Mouse (Mus musculus) forebrain, embryonic 13.5 days (tissue): Measurements from ENCODE around the gene Spata16. TPM values are rescaled to one million over a fixed set of nuclear protein-coding genes. Genes with fewer than 3 reads are reported as not detected.

Experiments used
- ATAC-seq: fragments of 200-750 bp; cut with Nextera tagmentation; 2 replicates; pipeline ENCODE4 v1.8.0; 2017
- H3K27ac ChIP-seq: fragments of 300-500 bp; sonication (generic); 2 replicates; pipeline ENCODE4 v1.5.1; 2015; ENCODE audit warnings: inconsistent platforms, mild to moderate bottlenecking, moderate library complexity
- H3K27me3 ChIP-seq: fragments of 300-500 bp; sonication (generic); 2 replicates; pipeline ENCODE4 v1.6.1; 2015; ENCODE audit warnings: mild to moderate bottlenecking, inconsistent platforms
- H3K36me3 ChIP-seq: fragments of 300-500 bp; sonication (generic); 2 replicates; pipeline ENCODE4 v1.6.1; 2015; ENCODE audit warnings: mild to moderate bottlenecking, inconsistent platforms; ENCODE audit not compliant: poor library complexity, severe bottlenecking
- H3K4me1 ChIP-seq: fragments of 300-500 bp; sonication (generic); 2 replicates; pipeline ENCODE4 v1.6.1; 2015; ENCODE audit warnings: inconsistent platforms
- H3K4me2 ChIP-seq: fragments of 300-500 bp; sonication (generic); 2 replicates; pipeline ENCODE4 v1.6.1; 2015; ENCODE audit warnings: inconsistent platforms, mild to moderate bottlenecking, moderate library complexity
- H3K4me3 ChIP-seq: fragments of 300-500 bp; sonication (generic); 2 replicates; pipeline ENCODE4 v1.5.1; 2015; ENCODE audit warnings: mild to moderate bottlenecking, inconsistent platforms
- H3K9ac ChIP-seq: fragments of 300-500 bp; sonication (generic); 2 replicates; pipeline ENCODE4 v1.6.1; 2015; ENCODE audit warnings: mild to moderate bottlenecking, inconsistent platforms
- H3K9me3 ChIP-seq: fragments of 300-500 bp; sonication (generic); replicated peaks from 2 replicates; pipeline ENCODE4 v1.6.1; 2016; ENCODE audit warnings: inconsistent platforms
- WGBS: fragments of 180-500 bp; shearing (Covaris S2); methylation state at CpG from one replicate; pipeline ENCODE4 v1.1.7; 2015; 5-methylcytosine and 5-hydroxymethylcytosine counted together
- polyA plus RNA-seq: library from polyadenylated mRNA; unstranded; fragments of >200 nt; fragmentation: Nextera tagmentation; extraction: Ambion mirVana; gene quantifications from 2 replicates; pipeline ENCODE4 v1.2.1, GENCODE M21; 2015

Gene Spata16
- polyA plus RNA-seq, 1 experiment from 2014 or later, result not detected

DNA sequence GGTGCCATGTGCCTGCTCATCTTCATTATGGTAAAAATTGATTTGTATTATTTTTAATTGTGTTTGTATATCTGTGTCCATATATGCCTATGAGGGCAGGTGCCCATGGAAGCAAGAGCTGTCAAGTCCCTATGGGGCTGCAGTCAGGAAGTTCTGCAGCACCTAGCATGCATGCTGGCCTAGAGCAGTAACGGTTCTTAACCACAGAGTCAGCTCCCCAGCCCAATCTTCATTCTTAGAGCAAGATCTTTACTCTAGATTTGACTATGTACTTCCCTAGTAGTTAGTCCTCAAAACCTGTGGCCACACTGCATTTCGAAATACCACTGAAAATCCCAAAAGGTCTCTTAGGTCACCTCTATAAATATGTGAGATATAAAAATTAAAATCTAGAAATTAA is 113.1 kb downstream of the Spata16 start:
- no peak overlapping the region for H3K9ac ChIP-seq
- H3K27ac ChIP-seq, result no peak overlapping the region
- H3K9me3 ChIP-seq, result no peaks in the 10 kb centered on the region
- no peaks in the 10 kb centered on the region for H3K4me1 ChIP-seq
- H3K36me3 ChIP-seq, result no peaks in the 10 kb centered on the region
- ATAC-seq, result no peak
- H3K4me3 ChIP-seq, result no peak overlapping the region
- no peaks in the 10 kb centered on the region for H3K27me3 ChIP-seq
- no peak overlapping the region for H3K4me2 ChIP-seq
- 87% methylated on average over 2 of the region's 2 CpGs for WGBS

- Histone ChIP-seq H3K4me1 (no peaks in the 10 kb centered on the region), H3K27ac (no peak overlapping the region), H3K27me3 (no peaks in the 10 kb centered on the region), H3K4me2 (no peak overlapping the region), H3K9me3 (no peaks in the 10 kb centered on the region), H3K4me3 (no peak overlapping the region), H3K9ac (no peak overlapping the region), H3K36me3 (no peaks in the 10 kb centered on the region)
- no peak for ATAC-seq
- WGBS, result 87% methylated on average over 6 of the region's 6 CpGs
These were observed 115.0 kb downstream of the Spata16 start for GRCm38 (mm10) chr3:26752441-26752840.

DNA sequence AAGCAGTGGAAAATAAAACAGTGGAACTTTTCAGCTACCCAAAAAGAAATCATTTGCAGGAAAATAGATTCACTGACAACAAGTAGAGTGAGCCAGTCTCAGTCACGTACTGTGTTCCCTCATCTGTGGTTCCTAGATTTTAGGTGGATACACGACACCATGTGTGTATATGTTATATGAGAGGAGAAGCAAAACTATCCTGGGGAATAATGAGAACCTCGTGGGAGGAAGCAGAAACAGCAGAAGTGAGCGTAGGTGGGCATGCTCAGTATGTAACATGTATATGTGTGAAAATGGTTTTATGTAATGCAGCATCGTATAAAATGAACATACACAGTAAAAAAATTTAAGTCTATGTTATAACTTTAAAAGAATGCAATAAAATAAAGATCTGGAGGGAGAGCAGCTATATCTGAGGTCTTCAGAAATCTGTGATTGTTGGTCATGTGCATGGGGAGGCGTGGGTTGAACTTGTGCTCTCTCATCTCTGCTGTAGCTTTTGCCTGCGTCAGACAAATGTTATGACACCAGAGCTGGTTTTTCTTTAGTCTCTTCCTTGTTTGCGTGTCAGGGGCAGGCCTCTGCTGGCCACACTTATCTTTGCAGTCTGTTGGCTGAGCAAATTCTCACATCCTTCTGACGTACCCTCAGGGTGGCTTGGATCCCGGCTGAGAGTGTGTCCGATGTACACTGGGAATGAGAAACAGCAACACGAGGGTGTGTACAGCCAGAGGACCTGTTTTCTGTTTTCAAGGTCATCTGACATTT is 156.1 kb downstream of the Spata16 start:
- no peak for ATAC-seq
- no peaks in the 10 kb centered on the region for H3K9me3 ChIP-seq
- 84% methylated on average over 12 of the region's 12 CpGs for WGBS
- H3K27ac ChIP-seq, result no peak overlapping the region
- no peak overlapping the region for H3K9ac ChIP-seq
- H3K27me3 ChIP-seq, result no peaks in the 10 kb centered on the region
- H3K4me3 ChIP-seq, result no peak overlapping the region
- H3K36me3 ChIP-seq, result no peaks in the 10 kb centered on the region
- peaks cover 4% of the 10 kb centered on the region for H3K4me1 ChIP-seq
- no peak overlapping the region for H3K4me2 ChIP-seq

DNA sequence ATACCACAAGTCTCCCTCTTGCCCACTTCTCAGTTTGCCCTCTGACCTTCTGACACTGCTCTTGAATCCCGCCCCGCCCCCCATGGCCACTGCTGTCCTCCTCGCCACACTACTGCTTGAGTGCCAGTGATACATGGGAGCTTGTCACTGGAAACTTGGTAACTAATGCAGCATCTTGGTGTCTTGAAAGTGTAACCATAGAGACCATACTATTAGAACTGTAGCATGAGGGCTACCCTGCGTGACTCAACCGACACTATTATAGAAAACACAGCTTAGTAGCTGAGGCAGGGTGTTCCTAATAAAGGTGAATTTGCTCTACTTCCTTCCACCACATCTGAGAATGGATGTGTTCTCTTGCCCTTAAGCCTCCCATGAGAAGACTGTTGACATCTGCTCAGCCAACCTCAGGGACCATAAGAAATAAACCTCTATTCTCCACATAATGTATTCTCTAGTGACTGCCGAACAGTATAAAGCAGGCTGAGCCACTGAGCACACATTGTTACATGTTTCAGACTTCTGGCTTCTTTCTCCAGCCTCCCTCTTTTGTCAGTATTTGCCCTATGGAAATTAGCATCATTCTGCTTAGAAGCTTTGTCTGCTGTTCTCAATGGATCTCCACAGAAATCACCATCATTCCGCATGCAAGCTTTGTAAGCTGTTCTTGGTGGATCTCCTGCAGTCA is 158.6 kb downstream of the Spata16 start:
- Histone ChIP-seq H3K4me3 (no peak overlapping the region), H3K27me3 (no peaks in the 10 kb centered on the region), H3K36me3 (no peaks in the 10 kb centered on the region), H3K9me3 (no peaks in the 10 kb centered on the region), H3K4me2 (no peak overlapping the region), H3K9ac (no peak overlapping the region), H3K27ac (no peak overlapping the region), H3K4me1 (peaks cover 4% of the 10 kb centered on the region)
- WGBS, result 58% methylated on average over 7 of the region's 7 CpGs
- no peak for ATAC-seq

DNA sequence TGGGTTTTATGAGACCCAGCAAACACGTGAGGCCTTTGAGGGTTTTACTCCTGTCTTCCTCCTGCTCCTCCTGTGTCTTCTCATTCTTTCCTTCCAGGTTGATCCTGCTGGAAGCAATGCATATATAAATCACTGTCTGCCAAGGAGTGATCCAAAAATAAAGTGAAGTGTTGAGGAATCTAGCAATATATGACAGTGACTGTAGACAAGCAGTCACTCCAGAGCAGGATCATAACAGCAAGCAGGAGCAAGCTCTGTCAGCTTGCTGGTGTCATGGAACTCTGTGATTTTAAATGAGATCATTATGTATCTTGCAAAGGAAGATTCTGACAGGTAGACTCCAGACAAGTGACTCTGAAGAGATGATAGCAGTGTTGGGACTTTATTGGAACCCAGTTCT is 159.5 kb downstream of the Spata16 start:
- no peak overlapping the region for H3K27ac ChIP-seq
- ATAC-seq, result no peak
- no peaks in the 10 kb centered on the region for H3K36me3 ChIP-seq
- H3K4me2 ChIP-seq, result no peak overlapping the region
- H3K27me3 ChIP-seq, result no peaks in the 10 kb centered on the region
- no peak overlapping the region for H3K9ac ChIP-seq
- peaks cover 4% of the 10 kb centered on the region for H3K4me1 ChIP-seq
- no peaks in the 10 kb centered on the region for H3K9me3 ChIP-seq
- 78% methylated on average over 1 of the region's 1 CpGs for WGBS
- no peak overlapping the region for H3K4me3 ChIP-seq

DNA sequence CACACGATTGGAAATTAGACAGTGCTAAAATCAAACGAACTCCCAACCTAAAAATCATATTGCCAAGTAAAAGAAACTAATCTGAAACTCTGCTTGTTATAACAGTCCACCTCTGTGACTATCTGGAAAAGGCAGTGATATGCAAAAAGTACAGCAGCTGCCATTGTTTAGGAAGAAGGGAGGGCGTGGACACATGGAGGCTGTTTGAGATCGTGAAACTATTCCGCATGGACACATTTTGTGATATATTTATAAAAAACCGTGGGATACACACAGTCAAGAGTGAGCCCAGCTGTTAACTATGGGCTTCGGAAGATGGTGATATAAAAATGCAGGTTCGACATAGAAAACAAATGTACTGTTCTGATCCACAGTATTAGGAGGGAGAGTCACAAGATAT is 176.9 kb downstream of the Spata16 start:
- WGBS, result 90% methylated on average over 8 of the region's 8 CpGs
- H3K4me1 ChIP-seq, result no peaks in the 10 kb centered on the region
- H3K27ac ChIP-seq, result no peak overlapping the region
- H3K36me3 ChIP-seq, result no peaks in the 10 kb centered on the region
- H3K9me3 ChIP-seq, result no peaks in the 10 kb centered on the region
- no peaks in the 10 kb centered on the region for H3K27me3 ChIP-seq
- H3K4me3 ChIP-seq, result no peak overlapping the region
- no peak for ATAC-seq
- H3K4me2 ChIP-seq, result no peak overlapping the region
- H3K9ac ChIP-seq, result no peak overlapping the region

- no peaks in the 10 kb centered on the region for H3K4me1 ChIP-seq
- H3K36me3 ChIP-seq, result no peaks in the 10 kb centered on the region
- H3K27me3 ChIP-seq, result no peaks in the 10 kb centered on the region
- H3K4me3 ChIP-seq, result no peak overlapping the region
- no peak overlapping the region for H3K9ac ChIP-seq
- 95% methylated on average over 5 of the region's 5 CpGs for WGBS
- no peak overlapping the region for H3K4me2 ChIP-seq
- H3K9me3 ChIP-seq, result 0 out of 2 replicates have a peak, but pooled peaks cover 2% of the 10 kb centered on the region
- H3K27ac ChIP-seq, result no peak overlapping the region
- no peak for ATAC-seq
These were observed 178.3 kb downstream of the Spata16 start for GRCm38 (mm10) chr3:26815764-26816163.

DNA sequence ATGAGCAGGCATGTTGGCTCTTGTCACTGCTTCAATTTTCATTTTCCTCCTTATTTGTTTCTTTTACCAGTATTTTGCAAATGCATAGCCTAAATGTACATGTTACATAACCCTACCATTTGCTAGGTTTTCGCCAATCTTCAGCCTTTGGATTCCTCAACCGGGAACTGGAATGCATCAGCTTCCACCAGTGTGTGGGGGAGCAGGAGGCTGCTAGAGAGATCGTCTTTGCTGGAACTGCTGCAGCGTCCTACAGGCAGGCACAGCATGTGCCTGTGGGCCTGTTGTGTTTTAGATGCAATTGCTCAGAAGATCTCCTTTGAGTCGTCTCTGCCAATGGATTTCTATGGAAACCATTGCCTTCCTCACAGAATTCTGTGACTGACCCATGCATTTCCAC is 182.0 kb downstream of the Spata16 start:
- no peak for ATAC-seq
- Histone ChIP-seq H3K27me3 (no peaks in the 10 kb centered on the region), H3K4me2 (no peak overlapping the region), H3K36me3 (no peaks in the 10 kb centered on the region), H3K9me3 (0 out of 2 replicates have a peak, but pooled peaks cover 2% of the 10 kb centered on the region), H3K4me1 (no peaks in the 10 kb centered on the region), H3K9ac (no peak overlapping the region), H3K27ac (no peak overlapping the region), H3K4me3 (no peak overlapping the region)
- 51% methylated on average over 5 of the region's 5 CpGs for WGBS

DNA sequence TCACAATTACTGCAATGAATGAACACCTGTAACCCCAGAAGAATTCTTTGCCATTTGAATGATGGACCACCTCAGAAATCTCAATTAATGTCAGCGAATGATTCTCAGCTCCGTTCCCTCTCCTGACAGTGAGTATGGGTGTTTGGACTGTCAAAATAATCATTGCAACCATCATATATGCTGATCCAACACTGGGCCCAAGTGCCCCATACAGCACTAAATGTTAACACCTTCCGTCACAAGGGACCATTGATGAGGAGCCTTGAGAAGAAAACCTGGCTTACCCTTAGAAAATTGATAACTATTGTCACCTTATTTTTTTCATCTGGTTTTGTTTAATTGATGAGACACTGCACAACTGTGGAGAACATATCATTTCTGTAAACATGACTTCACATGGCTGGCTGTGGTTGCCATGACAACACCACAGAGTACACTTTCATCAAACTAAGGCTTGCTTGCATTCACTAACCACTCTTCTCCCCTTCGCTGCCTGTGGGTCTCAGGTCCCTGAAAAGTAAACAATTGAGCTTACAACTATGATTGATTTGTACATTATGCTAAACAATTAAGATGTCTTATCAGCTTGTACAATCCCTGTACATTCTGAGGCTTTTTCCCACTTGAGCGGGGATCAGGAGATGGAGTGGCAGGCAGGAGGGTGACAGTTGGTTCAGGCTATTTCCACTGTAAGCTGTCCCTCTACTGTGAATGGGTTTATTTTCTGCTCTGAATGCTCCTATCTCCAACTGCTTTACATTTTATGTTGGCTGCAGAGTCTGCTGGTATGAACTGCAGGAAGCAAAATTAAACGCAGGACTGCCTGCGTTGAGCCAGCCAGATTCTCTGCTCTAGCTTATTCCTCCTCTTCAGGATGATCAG is 189.8 kb downstream of the Spata16 start:
- WGBS, result 59% methylated on average over 7 of the region's 7 CpGs

DNA sequence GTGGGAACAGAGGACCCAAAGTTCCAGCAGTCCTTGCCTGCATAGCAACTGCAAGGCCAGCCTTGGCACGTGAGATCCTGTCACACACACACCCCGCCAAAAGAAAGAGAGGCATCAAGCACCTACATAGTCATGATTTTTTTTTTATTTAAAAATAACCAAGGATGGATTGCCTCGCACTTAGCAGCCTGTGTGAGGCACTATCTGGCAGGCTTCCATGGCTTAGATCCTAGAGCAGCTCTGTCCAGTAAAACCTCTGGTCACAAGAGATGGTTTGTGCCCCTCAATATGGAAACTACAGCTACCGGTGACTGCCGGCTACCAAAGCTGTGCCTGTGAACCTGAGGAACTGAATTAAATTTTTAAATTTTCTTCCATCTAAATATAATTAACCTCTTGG is 195.5 kb downstream of the Spata16 start:
- ATAC-seq, result no peak
- Histone ChIP-seq H3K4me2 (no peak overlapping the region), H3K9me3 (no peaks in the 10 kb centered on the region), H3K27me3 (no peaks in the 10 kb centered on the region), H3K4me3 (no peak overlapping the region), H3K27ac (no peak overlapping the region), H3K4me1 (peaks cover 14% of the 10 kb centered on the region), H3K9ac (no peak overlapping the region), H3K36me3 (no peaks in the 10 kb centered on the region)
- WGBS, result 82% methylated on average over 5 of the region's 5 CpGs

More for the DNA sequence above, 189.8 kb downstream of the Spata16 start:
- Histone ChIP-seq H3K4me2 (no peak overlapping the region), H3K4me1 (peaks cover 12% of the 10 kb centered on the region), H3K4me3 (no peak overlapping the region), H3K36me3 (no peaks in the 10 kb centered on the region), H3K9me3 (no peaks in the 10 kb centered on the region), H3K27me3 (no peaks in the 10 kb centered on the region), H3K27ac (no peak overlapping the region), H3K9ac (no peak overlapping the region)
- peak; percentile 84 for ATAC-seq

- WGBS, result 51% methylated on average over 21 of the region's 21 CpGs
- H3K36me3 ChIP-seq, result no peaks in the 10 kb centered on the region
- H3K4me1 ChIP-seq, result peaks cover 14% of the 10 kb centered on the region
- ATAC-seq, result peak; percentile 81
- no peaks in the 10 kb centered on the region for H3K27me3 ChIP-seq
- H3K4me3 ChIP-seq, result no peak overlapping the region
- H3K4me2 ChIP-seq, result no peak overlapping the region
- no peak overlapping the region for H3K9ac ChIP-seq
- H3K9me3 ChIP-seq, result no peaks in the 10 kb centered on the region
- peak overlapping the region; percentile 40; the same call in 1 of the 2 replicates for H3K27ac ChIP-seq
These were observed 197.0 kb downstream of the Spata16 start for GRCm38 (mm10) chr3:26834178-26835050.
